Mouse (Mus musculus): ENCODE measurements around the gene Ctrb1.

GRCm38 (mm10) chr8:111695441-111695840 is 4.6 kb upstream of the Ctrb1 start:
- TF ChIP-seq TCF3 (IDR thresholded peaks at IDR 0.05; ENCODE audit: insufficient read length, low read depth) (peak; percentile 12), MAX (IDR thresholded peaks at IDR 0.05; ENCODE audit: low read depth) (no peak), TCF12 (IDR thresholded peaks at IDR 0.05; ENCODE audit: insufficient read depth, poor library complexity, severe bottlenecking) (peak; percentile 67), POLR2AphosphoS2 (IDR thresholded peaks at IDR 0.05; ENCODE audit: insufficient read length, low read depth) (no peak), USF1 (IDR thresholded peaks at IDR 0.05; ENCODE audit: low read depth) (no peak), POLR2A (IDR thresholded peaks at IDR 0.05; ENCODE audit: insufficient read length, low read depth) (no peak)
